Mouse (Mus musculus): Measurements from ENCODE around the gene Igfbp3. TPM values are rescaled to one million over a fixed set of nuclear protein-coding genes. Genes with fewer than 3 reads are reported as not detected.
A peak's percentile ranks its signal among the peaks of the same experiment; 100 is the strongest.
"Not testable (repeated sequence)": the region's sequence is repeated elsewhere in the genome, so short reads cannot be mapped to it uniquely, and the experiment has no call there.

Gene Igfbp3
- total RNA-seq, 2 experiments from 2014 or later: 10.2 to 11.1 TPM

GRCm38 (mm10) chr11:7228107-7228506 is 14.4 kb upstream of the Igfbp3 start:
- H3K4me3 ChIP-seq: no peak overlapping the region

GRCm38 (mm10) chr11:7226810-7227550 is 13.3 kb upstream of the Igfbp3 start:
- no peak for TF ChIP-seq CTCF (conservative IDR thresholded peaks at IDR 0.05)
- Histone ChIP-seq H3K4me3 (no peak overlapping the region), H3K27ac (peak overlapping the region; percentile 70)
- no peak for DNase-seq (ENCODE audit: low spot score in 2 of 2)

More at GRCm38 (mm10) chr11:7228107-7228506, 14.4 kb upstream of the Igfbp3 start:
- H3K27ac ChIP-seq: no peak overlapping the region
- no peak for TF ChIP-seq CTCF (conservative IDR thresholded peaks at IDR 0.05)
- no peak for DNase-seq (ENCODE audit: low spot score in 2 of 2)

- TF ChIP-seq CTCF (conservative IDR thresholded peaks at IDR 0.05): 0 out of 2 replicates have a peak, but pooled peaks have one; percentile 14
- peak overlapping the region; percentile 82 for H3K27ac ChIP-seq
- DNase-seq (ENCODE audit: low spot score in 2 of 2): peak; percentile 75 to 81
Observed at GRCm38 (mm10) chr11:7226200-7226599, 12.5 kb upstream of the Igfbp3 start.

GRCm38 (mm10) chr11:7221826-7222225 is 8.1 kb upstream of the Igfbp3 start:
- H3K27ac ChIP-seq; DNase-seq (ENCODE audit: low spot score in 2 of 2); H3K4me3 ChIP-seq: not testable (repeated sequence)
- TF ChIP-seq CTCF (conservative IDR thresholded peaks at IDR 0.05): peak; percentile 55

More at GRCm38 (mm10) chr11:7226200-7226599, 12.5 kb upstream of the Igfbp3 start:
- no peak overlapping the region for H3K4me3 ChIP-seq

GRCm38 (mm10) chr11:7215703-7216102 is 2.0 kb upstream of the Igfbp3 start:
- Histone ChIP-seq H3K27ac (no peak overlapping the region), H3K4me3 (no peak overlapping the region)
- DNase-seq (ENCODE audit: low spot score in 2 of 2): peak; percentile 66 to 82
- TF ChIP-seq CTCF (conservative IDR thresholded peaks at IDR 0.05): peak; percentile 90

GRCm38 (mm10) chr11:7214761-7215160 is 1.0 kb upstream of the Igfbp3 start:
- Histone ChIP-seq H3K4me3 (no peak overlapping the region; the same call in 1 of the 2 replicates), H3K27ac (no peak overlapping the region)
- TF ChIP-seq CTCF (conservative IDR thresholded peaks at IDR 0.05): peak; percentile 88
- peak; percentile 66 to 74 for DNase-seq (ENCODE audit: low spot score in 2 of 2)

GRCm38 (mm10) chr11:7214342-7214660 is 578 bp upstream of the Igfbp3 start:
- TF ChIP-seq CTCF (conservative IDR thresholded peaks at IDR 0.05): no peak
- DNase-seq (ENCODE audit: low spot score in 2 of 2): no peak
- Histone ChIP-seq H3K4me3 (peak overlapping the region; percentile 64), H3K27ac (peak overlapping the region; percentile 96; the same call in 1 of the 2 replicates)

GRCm38 (mm10) chr11:7213161-7213500 is 592 bp downstream of the Igfbp3 start:
- peak overlapping the region; percentile 64 for H3K4me3 ChIP-seq
- no peak for TF ChIP-seq CTCF (conservative IDR thresholded peaks at IDR 0.05)
- DNase-seq (ENCODE audit: low spot score in 2 of 2): no peak
- H3K27ac ChIP-seq: peak overlapping the region; percentile 96

- no peak for TF ChIP-seq CTCF (conservative IDR thresholded peaks at IDR 0.05)
- no peak overlapping the region for H3K27ac ChIP-seq
- no peak for DNase-seq (ENCODE audit: low spot score in 2 of 2)
- H3K4me3 ChIP-seq: peak overlapping the region; percentile 64
Observed at GRCm38 (mm10) chr11:7212126-7212798, 1.5 kb downstream of the Igfbp3 start.

GRCm38 (mm10) chr11:7211211-7211610 is 2.5 kb downstream of the Igfbp3 start:
- Histone ChIP-seq H3K27ac (no peak overlapping the region), H3K4me3 (no peak overlapping the region)
- no peak for DNase-seq (ENCODE audit: low spot score in 2 of 2)
- TF ChIP-seq CTCF (conservative IDR thresholded peaks at IDR 0.05): no peak

GRCm38 (mm10) chr11:7210343-7210742 is 3.4 kb downstream of the Igfbp3 start:
- Histone ChIP-seq H3K27ac (no peak overlapping the region), H3K4me3 (no peak overlapping the region)
- peak; percentile 87 for TF ChIP-seq CTCF (conservative IDR thresholded peaks at IDR 0.05)
- DNase-seq (ENCODE audit: low spot score in 2 of 2): peak; percentile 58 to 82

- TF ChIP-seq CTCF (conservative IDR thresholded peaks at IDR 0.05): no peak
- Histone ChIP-seq H3K4me3 (no peak overlapping the region), H3K27ac (no peak overlapping the region)
- no peak for DNase-seq (ENCODE audit: low spot score in 2 of 2)
Observed at GRCm38 (mm10) chr11:7203846-7204245, 9.9 kb downstream of the Igfbp3 start.

- no peak for TF ChIP-seq CTCF (conservative IDR thresholded peaks at IDR 0.05)
- Histone ChIP-seq H3K27ac (no peak overlapping the region), H3K4me3 (no peak overlapping the region)
- no peak for DNase-seq (ENCODE audit: low spot score in 2 of 2)
Observed at GRCm38 (mm10) chr11:7202206-7202605, 11.5 kb downstream of the Igfbp3 start.

GRCm38 (mm10) chr11:7200393-7200783 is 13.3 kb downstream of the Igfbp3 start:
- Histone ChIP-seq H3K27ac (no peak overlapping the region), H3K4me3 (no peak overlapping the region)
- no peak for DNase-seq (ENCODE audit: low spot score in 2 of 2)
- TF ChIP-seq CTCF (conservative IDR thresholded peaks at IDR 0.05): no peak

Measured in layer of hippocampus, adult 2 months (tissue).